Mouse (Mus musculus) forebrain, embryonic 13.5 days (tissue): Measurements from ENCODE around the gene Iffo2. TPM values are rescaled to one million over a fixed set of nuclear protein-coding genes. Genes with fewer than 3 reads are reported as not detected.
"Not testable (repeated sequence)": the region's sequence is repeated elsewhere in the genome, so short reads cannot be mapped to it uniquely, and the experiment has no call there.

ENCODE experiments used
- ATAC-seq: fragments of 200-750 bp; cut with Nextera tagmentation; 2 replicates; pipeline ENCODE4 v1.8.0; 2017
- H3K27ac ChIP-seq: fragments of 300-500 bp; sonication (generic); 2 replicates; pipeline ENCODE4 v1.5.1; 2015; ENCODE audit warnings: inconsistent platforms, mild to moderate bottlenecking, moderate library complexity
- H3K27me3 ChIP-seq: fragments of 300-500 bp; sonication (generic); 2 replicates; pipeline ENCODE4 v1.6.1; 2015; ENCODE audit warnings: mild to moderate bottlenecking, inconsistent platforms
- H3K36me3 ChIP-seq: fragments of 300-500 bp; sonication (generic); 2 replicates; pipeline ENCODE4 v1.6.1; 2015; ENCODE audit warnings: mild to moderate bottlenecking, inconsistent platforms; ENCODE audit not compliant: poor library complexity, severe bottlenecking
- H3K4me1 ChIP-seq: fragments of 300-500 bp; sonication (generic); 2 replicates; pipeline ENCODE4 v1.6.1; 2015; ENCODE audit warnings: inconsistent platforms
- H3K4me2 ChIP-seq: fragments of 300-500 bp; sonication (generic); 2 replicates; pipeline ENCODE4 v1.6.1; 2015; ENCODE audit warnings: inconsistent platforms, mild to moderate bottlenecking, moderate library complexity
- H3K4me3 ChIP-seq: fragments of 300-500 bp; sonication (generic); 2 replicates; pipeline ENCODE4 v1.5.1; 2015; ENCODE audit warnings: mild to moderate bottlenecking, inconsistent platforms
- H3K9ac ChIP-seq: fragments of 300-500 bp; sonication (generic); 2 replicates; pipeline ENCODE4 v1.6.1; 2015; ENCODE audit warnings: mild to moderate bottlenecking, inconsistent platforms
- H3K9me3 ChIP-seq: fragments of 300-500 bp; sonication (generic); replicated peaks from 2 replicates; pipeline ENCODE4 v1.6.1; 2016; ENCODE audit warnings: inconsistent platforms
- WGBS: fragments of 180-500 bp; shearing (Covaris S2); methylation state at CpG from one replicate; pipeline ENCODE4 v1.1.7; 2015; 5-methylcytosine and 5-hydroxymethylcytosine counted together
- polyA plus RNA-seq: library from polyadenylated mRNA; unstranded; fragments of >200 nt; fragmentation: Nextera tagmentation; extraction: Ambion mirVana; gene quantifications from 2 replicates; pipeline ENCODE4 v1.2.1, GENCODE M21; 2015

Iffo2 gene
- polyA plus RNA-seq: 3.6 and 4.2 TPM in 2 replicates

DNA sequence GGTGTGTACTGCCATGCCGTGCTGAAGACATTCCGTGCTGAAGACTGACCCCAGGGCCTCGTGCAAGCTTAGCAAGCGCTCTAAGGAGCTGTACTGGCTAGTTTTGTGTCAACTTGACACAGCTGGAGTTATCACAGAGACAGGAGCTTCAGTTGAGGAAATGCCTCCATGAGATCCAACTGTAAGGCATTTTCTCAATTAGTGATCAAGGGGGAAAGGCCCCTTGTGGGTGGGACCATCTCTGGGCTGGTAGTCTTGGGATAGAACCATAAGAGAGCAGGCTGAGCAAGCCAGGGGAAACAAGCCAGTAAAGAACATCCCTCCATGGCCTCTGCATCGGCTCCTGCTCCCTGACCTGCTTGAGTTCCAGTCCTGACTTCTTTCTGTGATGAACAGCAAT, at the start of gene Iffo2:
Gene Iffo2, plus strand, starts transcription at position 301 of the 400 bp plus-strand sequence.
- WGBS: 90% methylated on average over 5 of the region's 5 CpGs

DNA sequence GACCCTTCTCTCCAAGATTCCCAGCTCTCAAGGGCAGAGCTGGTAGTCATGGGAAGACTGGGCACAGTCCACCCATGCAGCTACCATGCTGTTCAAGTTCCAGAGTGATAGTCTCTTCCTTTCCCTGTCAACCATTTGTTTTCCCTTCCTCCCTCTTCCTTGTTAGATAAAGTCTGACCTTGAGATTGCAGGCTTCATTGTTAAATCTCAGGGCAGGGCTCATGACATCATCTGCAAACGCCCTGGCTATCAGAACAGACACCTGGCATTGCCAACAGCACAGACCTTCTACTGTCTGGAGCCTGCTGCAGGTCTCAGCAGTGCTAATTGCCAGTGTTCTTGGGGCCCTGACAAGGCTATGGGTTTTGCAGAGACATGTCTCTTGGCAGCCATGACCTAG, 48.9 kb upstream of the Iffo2 start:
- Histone ChIP-seq H3K9me3 (no peaks in the 10 kb centered on the region), H3K36me3 (peaks cover 98% of the 10 kb centered on the region), H3K4me1 (peaks cover 13% of the 10 kb centered on the region), H3K4me2 (no peak overlapping the region), H3K9ac (no peak overlapping the region), H3K27ac (no peak overlapping the region), H3K4me3 (no peak overlapping the region), H3K27me3 (no peaks in the 10 kb centered on the region)
- 89% methylated on average over 1 of the region's 1 CpGs for WGBS
- ATAC-seq: no peak

More for the DNA sequence above, at the start of gene Iffo2:
- H3K36me3 ChIP-seq, H3K27me3 ChIP-seq, H3K9ac ChIP-seq, H3K27ac ChIP-seq, H3K4me3 ChIP-seq, H3K4me2 ChIP-seq, H3K9me3 ChIP-seq, H3K4me1 ChIP-seq, ATAC-seq: not testable (repeated sequence)

DNA sequence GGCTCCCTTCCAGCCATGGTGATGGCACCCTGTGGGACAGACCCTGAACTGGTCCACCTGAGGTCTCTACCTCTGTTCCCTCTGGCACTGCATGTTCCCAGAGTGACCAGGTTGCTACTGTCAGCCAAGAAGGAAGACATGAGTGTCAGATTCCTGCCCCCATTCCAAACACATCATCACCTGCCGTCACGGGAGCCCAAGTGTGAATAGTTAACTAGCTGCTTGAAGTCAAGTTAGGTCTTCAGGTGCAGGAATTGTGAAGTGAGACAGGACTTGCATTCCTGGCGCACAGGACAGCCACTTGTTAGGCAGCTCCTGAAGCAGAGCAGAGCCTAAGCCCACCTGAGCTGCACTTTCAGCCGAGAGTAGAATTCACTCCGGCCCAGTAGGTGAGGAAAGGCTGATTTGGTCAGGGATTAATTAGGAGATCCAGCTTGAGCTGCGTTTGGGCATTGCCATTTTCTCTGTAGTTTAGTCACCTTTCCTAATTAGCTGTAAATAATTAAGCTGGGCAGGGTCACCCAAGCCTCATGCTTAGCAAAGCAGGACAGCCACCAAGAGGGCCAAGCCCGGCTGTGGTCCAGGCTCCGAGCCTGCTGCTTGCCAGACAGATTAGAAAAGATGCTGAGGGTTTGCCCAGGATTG, 46.8 kb upstream of the Iffo2 start:
- Histone ChIP-seq H3K27me3 (no peaks in the 10 kb centered on the region), H3K9ac (no peak overlapping the region), H3K27ac (no peak overlapping the region), H3K9me3 (no peaks in the 10 kb centered on the region), H3K36me3 (peaks cover 98% of the 10 kb centered on the region), H3K4me3 (no peak overlapping the region), H3K4me1 (peaks cover 8% of the 10 kb centered on the region; the same call in 1 of the 2 replicates), H3K4me2 (no peak overlapping the region)
- ATAC-seq: no peak
- 83% methylated on average over 8 of the region's 8 CpGs for WGBS

DNA sequence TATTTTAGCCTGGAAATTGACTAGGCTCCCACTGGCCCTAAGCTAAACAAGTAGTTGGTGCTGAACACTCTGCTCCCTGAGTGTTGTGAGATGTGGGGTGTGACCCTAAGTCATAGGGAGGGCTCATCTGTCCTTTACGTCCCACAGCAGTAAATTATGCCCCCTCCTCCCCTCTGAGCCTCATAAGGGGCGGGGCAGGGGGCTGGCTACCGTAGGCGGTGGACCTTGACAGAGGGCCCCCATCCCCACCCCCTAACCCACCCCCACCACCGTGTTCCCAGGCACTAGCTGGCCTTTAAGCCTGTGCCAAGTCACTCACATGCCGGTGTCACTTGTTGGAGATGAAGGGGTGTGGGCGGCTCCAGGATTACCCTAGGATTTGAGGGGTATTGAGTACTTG, 45.9 kb upstream of the Iffo2 start:
- H3K9me3 ChIP-seq: no peaks in the 10 kb centered on the region
- peaks cover 98% of the 10 kb centered on the region for H3K36me3 ChIP-seq
- no peak overlapping the region for H3K27ac ChIP-seq
- ATAC-seq: no peak
- H3K4me2 ChIP-seq: no peak overlapping the region
- H3K27me3 ChIP-seq: no peaks in the 10 kb centered on the region
- 87% methylated on average over 7 of the region's 7 CpGs for WGBS
- H3K9ac ChIP-seq: no peak overlapping the region
- peaks cover 8% of the 10 kb centered on the region; the same call in 1 of the 2 replicates for H3K4me1 ChIP-seq
- no peak overlapping the region for H3K4me3 ChIP-seq

DNA sequence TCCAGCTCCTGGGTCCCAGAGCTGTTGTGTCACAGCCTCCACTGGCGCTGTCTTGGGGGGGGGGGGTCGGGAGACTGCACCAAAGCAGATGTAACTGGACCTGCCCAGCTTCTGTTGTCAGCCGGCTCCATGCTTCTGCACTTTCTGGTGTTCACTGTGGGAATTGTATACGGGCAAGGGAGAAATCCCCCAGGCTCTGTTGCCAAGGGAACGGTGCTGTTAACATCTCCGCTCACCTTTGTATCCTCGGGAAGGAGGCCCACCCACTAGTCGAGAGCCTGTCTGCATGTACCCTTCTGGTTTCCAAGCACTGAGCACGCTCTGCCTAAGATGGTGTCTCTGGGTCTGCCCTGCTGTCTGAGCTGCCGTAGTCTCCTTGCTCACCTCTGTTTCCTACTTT, 43.3 kb upstream of the Iffo2 start:
- Histone ChIP-seq H3K4me2 (no peak overlapping the region), H3K27ac (peak overlapping the region; percentile 40; the same call in 1 of the 2 replicates), H3K4me3 (no peak overlapping the region), H3K4me1 (peaks cover 8% of the 10 kb centered on the region; the same call in 1 of the 2 replicates), H3K9ac (no peak overlapping the region), H3K36me3 (peaks cover 97% of the 10 kb centered on the region), H3K27me3 (no peaks in the 10 kb centered on the region), H3K9me3 (no peaks in the 10 kb centered on the region)
- WGBS: 31% methylated on average over 10 of the region's 10 CpGs
- ATAC-seq: no peak

DNA sequence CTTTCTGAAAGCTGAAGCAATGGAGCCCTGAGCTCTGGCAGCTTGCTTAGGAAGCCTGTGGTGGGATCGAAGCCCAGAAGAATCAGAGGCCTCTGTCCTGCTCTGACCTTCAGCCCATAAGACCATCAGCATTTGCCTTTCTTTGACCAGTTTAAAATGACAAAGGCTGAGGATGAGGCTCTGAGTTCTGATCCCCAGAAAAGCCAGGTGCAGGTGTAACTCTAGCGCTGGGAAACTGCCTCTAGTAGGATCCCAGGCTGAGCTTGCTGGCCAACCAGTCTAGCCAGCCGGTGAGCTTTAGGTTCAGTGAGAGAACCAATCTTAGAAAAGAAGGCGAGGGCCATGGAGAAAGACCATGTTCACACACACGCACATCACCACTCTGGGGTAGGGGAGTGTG, 42.0 kb upstream of the Iffo2 start:
- Histone ChIP-seq H3K4me2 (no peak overlapping the region), H3K9me3 (no peaks in the 10 kb centered on the region), H3K4me3 (no peak overlapping the region), H3K4me1 (peaks cover 8% of the 10 kb centered on the region; the same call in 1 of the 2 replicates), H3K36me3 (peaks cover 84% of the 10 kb centered on the region), H3K27me3 (no peaks in the 10 kb centered on the region), H3K9ac (no peak overlapping the region), H3K27ac (no peak overlapping the region)
- 98% methylated on average over 5 of the region's 5 CpGs for WGBS
- no peak for ATAC-seq

DNA sequence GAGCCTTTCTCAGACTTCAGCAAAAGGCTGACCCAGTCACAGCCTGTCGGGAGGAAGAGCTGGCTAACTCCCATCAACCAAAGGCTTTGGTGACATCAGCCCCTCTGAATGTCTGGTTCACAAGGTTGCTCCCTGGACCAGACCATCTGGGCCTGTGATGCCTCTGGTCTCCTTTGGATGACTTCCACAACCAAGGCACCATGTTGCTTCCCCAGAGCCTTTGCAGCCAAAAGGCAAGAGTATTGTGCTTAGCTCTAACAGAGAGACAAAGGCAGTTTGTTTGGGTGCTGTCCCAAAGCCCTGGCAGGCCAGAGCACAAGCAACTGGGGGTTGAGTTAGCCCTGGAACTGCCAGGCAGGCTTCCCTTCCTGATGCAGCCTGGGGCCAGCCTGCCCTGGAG, 40.4 kb upstream of the Iffo2 start:
- Histone ChIP-seq H3K27me3 (no peaks in the 10 kb centered on the region), H3K27ac (no peak overlapping the region), H3K4me1 (peaks cover 8% of the 10 kb centered on the region; the same call in 1 of the 2 replicates), H3K4me2 (no peak overlapping the region), H3K36me3 (peaks cover 68% of the 10 kb centered on the region), H3K4me3 (no peak overlapping the region), H3K9ac (no peak overlapping the region), H3K9me3 (no peaks in the 10 kb centered on the region)
- ATAC-seq: no peak
- WGBS: 88% methylated on average over 1 of the region's 1 CpGs

DNA sequence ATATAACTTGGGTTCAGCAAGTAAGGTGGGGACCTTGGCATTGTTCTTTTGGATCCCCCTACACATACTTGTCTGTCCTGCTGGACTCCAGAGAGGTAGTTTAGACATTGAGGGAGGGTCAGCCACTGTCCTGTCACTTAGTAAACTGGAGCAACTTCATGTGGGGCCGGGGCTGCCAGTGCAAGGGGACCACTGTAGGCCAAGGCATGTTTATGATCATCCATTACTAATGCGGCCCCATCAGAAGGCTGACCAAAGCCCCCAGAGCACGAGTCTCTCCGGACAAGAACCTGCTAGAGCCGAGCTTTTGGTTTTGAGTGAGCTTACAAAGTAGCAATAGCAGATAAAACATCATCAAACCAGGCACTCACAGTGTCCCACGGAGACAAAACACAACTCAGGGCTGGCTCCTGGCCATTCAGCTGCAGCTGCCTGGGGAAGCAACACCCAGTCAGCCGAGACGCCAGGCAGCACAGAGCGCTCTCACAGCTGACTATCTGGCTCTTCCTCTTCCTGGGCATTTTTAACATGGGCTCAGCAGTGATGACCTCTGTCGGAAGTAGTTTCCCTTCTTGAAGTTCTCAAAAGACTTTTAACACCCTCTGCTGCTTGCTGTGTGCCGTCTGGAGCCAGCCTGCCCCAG, 39.8 kb upstream of the Iffo2 start:
- peaks cover 62% of the 10 kb centered on the region for H3K36me3 ChIP-seq
- H3K4me2 ChIP-seq: no peak overlapping the region
- no peak overlapping the region for H3K9ac ChIP-seq
- H3K9me3 ChIP-seq: no peaks in the 10 kb centered on the region
- 85% methylated on average over 11 of the region's 11 CpGs for WGBS
- no peak overlapping the region for H3K4me3 ChIP-seq
- no peak overlapping the region for H3K27ac ChIP-seq
- no peak for ATAC-seq
- H3K4me1 ChIP-seq: peaks cover 8% of the 10 kb centered on the region; the same call in 1 of the 2 replicates
- no peaks in the 10 kb centered on the region for H3K27me3 ChIP-seq

DNA sequence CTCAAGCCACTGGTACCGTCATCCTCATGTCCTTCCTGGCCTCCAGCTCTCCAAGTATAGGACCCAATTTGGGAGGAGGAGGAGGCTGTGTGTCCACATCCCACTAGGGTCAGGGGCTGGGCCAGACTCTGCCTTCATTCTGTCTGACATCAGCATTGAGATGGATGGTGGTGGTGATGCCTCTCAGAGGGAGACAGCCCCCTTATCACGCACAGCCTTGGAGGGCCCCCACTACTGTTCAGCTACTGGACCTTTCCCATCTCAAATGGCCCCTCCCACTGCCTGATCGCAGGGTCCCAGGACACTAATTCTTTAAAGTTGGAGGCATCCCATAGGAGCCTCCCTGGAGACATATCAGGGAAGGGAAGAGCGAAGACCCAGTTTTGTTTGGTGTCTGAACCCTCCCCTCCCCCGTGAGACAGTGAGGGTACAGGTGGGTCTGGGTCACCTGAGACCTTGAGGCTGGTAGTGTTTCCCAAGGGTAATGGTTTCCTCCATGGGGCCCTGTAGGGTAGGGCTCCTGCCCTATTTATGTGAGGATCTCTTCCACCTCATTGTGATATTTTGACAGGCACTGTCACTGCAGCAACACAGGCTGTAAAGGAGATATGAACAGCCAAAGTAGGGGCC, 38.7 kb upstream of the Iffo2 start:
- Histone ChIP-seq H3K9ac (no peak overlapping the region), H3K4me2 (no peak overlapping the region), H3K4me1 (peaks cover 6% of the 10 kb centered on the region; the same call in 1 of the 2 replicates), H3K4me3 (no peak overlapping the region), H3K27me3 (no peaks in the 10 kb centered on the region), H3K27ac (no peak overlapping the region), H3K9me3 (no peaks in the 10 kb centered on the region), H3K36me3 (peaks cover 52% of the 10 kb centered on the region)
- WGBS: 94% methylated on average over 5 of the region's 5 CpGs
- no peak for ATAC-seq

DNA sequence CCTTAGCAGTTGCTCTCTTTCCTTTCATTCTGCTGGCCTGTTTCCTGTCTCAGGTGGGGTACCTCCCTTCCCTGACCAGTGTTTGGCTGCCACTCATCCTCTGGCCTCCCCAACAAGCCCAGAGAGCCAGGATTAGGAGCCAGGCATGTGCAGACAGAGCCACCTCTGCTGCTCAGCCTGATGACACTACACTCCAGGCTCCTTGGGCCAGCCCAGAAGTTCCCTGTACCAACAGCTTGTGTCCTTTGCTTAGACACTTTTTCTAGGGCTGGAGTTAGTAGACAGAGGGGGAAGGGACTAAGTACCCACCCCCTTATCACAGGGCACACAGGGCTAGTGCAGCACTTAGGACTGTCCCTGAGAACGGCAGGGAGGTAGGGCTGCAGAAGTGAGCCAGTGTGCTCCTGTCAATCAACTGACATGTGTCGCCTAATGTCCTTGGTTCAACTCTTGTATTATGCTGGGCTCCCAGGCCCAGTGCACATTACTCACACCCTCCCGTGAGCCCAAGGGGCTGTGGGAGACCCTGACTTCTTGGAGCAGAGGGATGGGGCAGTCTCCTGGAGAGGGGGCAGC, 38.0 kb upstream of the Iffo2 start:
- H3K4me2 ChIP-seq: no peak overlapping the region
- no peaks in the 10 kb centered on the region for H3K9me3 ChIP-seq
- 0 out of 2 replicates have a peak, but pooled peaks have one; percentile 37 for ATAC-seq
- no peak overlapping the region for H3K4me3 ChIP-seq
- H3K27me3 ChIP-seq: no peaks in the 10 kb centered on the region
- no peak overlapping the region for H3K27ac ChIP-seq
- H3K9ac ChIP-seq: no peak overlapping the region
- 50% methylated on average over 3 of the region's 3 CpGs for WGBS
- H3K36me3 ChIP-seq: peaks cover 46% of the 10 kb centered on the region
- no peaks in the 10 kb centered on the region for H3K4me1 ChIP-seq

DNA sequence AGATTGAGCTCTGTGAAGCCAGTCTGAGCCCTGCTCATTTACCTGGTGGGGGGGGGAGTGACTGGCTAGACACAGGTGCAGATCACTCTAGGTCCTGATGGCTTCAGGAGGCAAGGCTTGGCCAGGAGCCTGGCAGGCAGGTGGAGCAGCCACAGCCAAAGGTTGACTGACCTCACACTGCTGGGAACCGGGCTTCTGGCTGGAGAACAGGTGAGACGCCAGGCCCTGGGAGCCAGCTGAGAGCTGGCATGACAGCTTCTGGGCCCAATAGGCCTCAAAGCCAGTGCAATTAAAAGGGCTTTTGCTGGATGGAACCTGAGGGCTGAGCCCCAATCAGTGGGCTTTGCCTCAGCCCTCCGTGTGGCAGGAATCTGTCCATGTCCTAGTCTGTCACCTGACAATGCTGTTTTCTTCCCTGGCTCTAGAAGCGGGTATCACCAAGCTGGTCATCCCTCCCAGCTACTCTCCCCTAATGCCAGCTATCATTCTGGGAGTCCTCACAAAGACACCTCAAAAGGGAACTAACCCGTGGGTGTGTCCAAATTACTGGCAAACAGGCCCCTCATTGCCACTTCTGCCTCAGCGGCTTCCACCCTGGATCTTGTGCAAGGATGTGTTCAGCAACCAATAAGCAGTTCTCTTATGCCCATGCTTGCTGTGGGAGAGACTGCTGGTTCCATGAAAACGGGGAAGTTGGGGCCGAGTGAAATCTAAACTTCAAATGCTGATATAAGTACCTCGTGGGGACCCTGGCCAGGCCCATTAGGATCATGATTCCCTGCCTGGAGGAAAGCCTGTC, 36.9 kb upstream of the Iffo2 start:
- H3K4me1 ChIP-seq: no peaks in the 10 kb centered on the region; the same call in 1 of the 2 replicates
- peaks cover 35% of the 10 kb centered on the region for H3K36me3 ChIP-seq
- H3K4me2 ChIP-seq: no peak overlapping the region
- no peak overlapping the region for H3K27ac ChIP-seq
- no peak overlapping the region for H3K9ac ChIP-seq
- H3K27me3 ChIP-seq: no peaks in the 10 kb centered on the region
- no peak overlapping the region for H3K4me3 ChIP-seq
- no peaks in the 10 kb centered on the region for H3K9me3 ChIP-seq
- ATAC-seq: no peak
- 67% methylated on average over 9 of the region's 9 CpGs for WGBS
